Mouse (Mus musculus) midbrain, embryonic 14.5 days (tissue): Measurements from ENCODE around the gene Zfp639. TPM values are rescaled to one million over a fixed set of nuclear protein-coding genes. Genes with fewer than 3 reads are reported as not detected.

ENCODE experiments used
- ATAC-seq: fragments of 200-750 bp; cut with Nextera tagmentation; 2 replicates; pipeline ENCODE4 v1.8.0; 2017; ENCODE audit warnings: moderate number of reproducible peaks, moderate library complexity; ENCODE audit not compliant: low FRiP score, low TSS enrichment
- DNase-seq: peaks from one replicate; pipeline ENCODE4 v3.0.0-alpha.2; 2015
- H3K27ac ChIP-seq: fragments of 300-500 bp; sonication (generic); replicated peaks from 2 replicates; pipeline ENCODE4 v1.5.1; 2014; ENCODE audit warnings: mild to moderate bottlenecking, low read depth, low read length, moderate library complexity
- H3K27me3 ChIP-seq: fragments of 300-500 bp; sonication (generic); 2 replicates; pipeline ENCODE4 v1.6.1; 2014; ENCODE audit warnings: low read length, control low read depth, mixed read lengths; ENCODE audit not compliant: control insufficient read depth, insufficient read depth
- H3K36me3 ChIP-seq: fragments of 300-500 bp; sonication (generic); 2 replicates; pipeline ENCODE4 v1.6.1; 2014; ENCODE audit warnings: low read length, control low read depth; ENCODE audit not compliant: control insufficient read depth, insufficient read depth
- H3K4me1 ChIP-seq: fragments of 300-500 bp; sonication (generic); 2 replicates; pipeline ENCODE4 v1.6.1; 2014; ENCODE audit warnings: mild to moderate bottlenecking, antibody characterized with exemption, low read length, control low read depth; ENCODE audit not compliant: control insufficient read depth, insufficient read depth
- H3K4me2 ChIP-seq: fragments of 300-500 bp; sonication (generic); 2 replicates; pipeline ENCODE4 v1.6.1; 2014; ENCODE audit warnings: mild to moderate bottlenecking, low read length, moderate library complexity
- H3K4me3 ChIP-seq: fragments of 300-500 bp; sonication (generic); replicated peaks from 2 replicates; pipeline ENCODE4 v1.5.1; 2014; ENCODE audit warnings: low read depth, low read length
- H3K9ac ChIP-seq: fragments of 300-500 bp; sonication (generic); replicated peaks from 2 replicates; pipeline ENCODE4 v1.6.1; 2014; ENCODE audit warnings: mild to moderate bottlenecking, low read length, moderate library complexity
- H3K9me3 ChIP-seq: fragments of 300-500 bp; sonication (generic); 2 replicates; pipeline ENCODE4 v1.6.1; 2016; ENCODE audit warnings: low read length, control low read depth, mixed read lengths; ENCODE audit not compliant: control insufficient read depth
- WGBS: fragments of 180-500 bp; shearing (Covaris S2); extraction: QIAGEN DNeasy Blood & Tissue Kit; methylation state at CpG from one replicate; pipeline ENCODE4 v1.1.7; 2014; 5-methylcytosine and 5-hydroxymethylcytosine counted together
- polyA plus RNA-seq: library from polyadenylated mRNA; unstranded; fragments of >200 nt; fragmentation: Nextera tagmentation; extraction: Ambion mirVana; gene quantifications from 2 replicates; pipeline ENCODE4 v1.2.1, GENCODE M21; 2014

Gene Zfp639
- polyA plus RNA-seq, 1 experiment from 2014 or later: 46.2 TPM

DNA sequence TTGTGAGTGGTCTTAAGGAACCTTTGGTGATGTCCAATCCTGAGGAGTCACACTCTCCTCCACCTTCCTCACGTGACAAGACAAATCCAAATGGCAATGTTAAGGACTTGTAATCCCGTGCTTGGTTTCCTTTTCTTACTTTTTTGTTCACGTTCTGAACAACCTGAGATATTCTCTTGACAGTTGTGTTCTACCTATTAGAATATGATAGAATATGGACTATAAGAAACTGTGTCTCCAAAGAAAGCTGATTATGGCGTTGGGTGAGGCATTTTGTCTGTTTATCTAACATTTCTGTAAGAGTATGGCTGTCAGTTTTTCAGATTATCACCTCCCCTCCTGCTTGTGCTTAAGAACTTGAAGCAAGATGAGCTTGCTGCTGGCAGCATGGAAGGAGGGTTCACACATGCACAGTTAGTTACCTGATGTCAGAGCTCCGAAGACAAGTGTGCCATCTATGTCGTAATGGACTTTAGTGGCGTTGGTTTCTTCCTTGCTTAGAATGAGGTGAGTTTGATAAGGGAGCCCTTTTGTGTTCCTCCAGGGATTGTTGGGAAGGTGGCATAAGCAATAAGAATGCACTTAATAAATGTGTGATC, 2.7 kb downstream of the Zfp639 start:
- no peaks in the 10 kb centered on the region for H3K9me3 ChIP-seq
- H3K36me3 ChIP-seq: peaks cover 30% of the 10 kb centered on the region
- H3K4me3 ChIP-seq: no peak overlapping the region
- H3K4me2 ChIP-seq: no peak overlapping the region
- H3K27me3 ChIP-seq: no peaks in the 10 kb centered on the region
- peaks cover 8% of the 10 kb centered on the region; the same call in 1 of the 2 replicates for H3K4me1 ChIP-seq
- no peak overlapping the region for H3K9ac ChIP-seq
- no peak for ATAC-seq
- no peak for DNase-seq
- H3K27ac ChIP-seq: no peak overlapping the region
- WGBS: 94% methylated on average over 7 of the region's 7 CpGs

DNA sequence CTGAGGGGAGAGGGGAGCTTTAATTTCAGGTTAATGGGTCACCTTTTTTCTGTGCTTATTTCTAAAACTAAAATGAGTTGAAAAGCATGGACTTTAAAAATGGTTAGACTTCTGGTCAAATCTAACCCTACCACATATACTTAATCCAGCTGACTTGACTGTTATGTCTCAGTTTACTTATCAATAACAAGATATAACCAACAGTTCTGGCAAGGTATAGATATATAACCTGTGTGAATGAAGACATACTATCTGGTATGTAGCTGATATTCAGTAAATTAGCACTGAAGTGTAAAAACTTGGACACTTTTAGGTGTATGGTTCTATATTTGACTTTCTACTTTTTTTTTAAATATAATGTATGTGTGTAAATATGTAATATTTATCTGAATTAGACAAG, 3.5 kb downstream of the Zfp639 start:
- peaks cover 35% of the 10 kb centered on the region for H3K36me3 ChIP-seq
- no peaks in the 10 kb centered on the region for H3K9me3 ChIP-seq
- H3K4me2 ChIP-seq: no peak overlapping the region
- H3K9ac ChIP-seq: no peak overlapping the region
- DNase-seq (no peak), ATAC-seq (no peak)
- H3K4me1 ChIP-seq: peaks cover 8% of the 10 kb centered on the region; the same call in 1 of the 2 replicates
- no peak overlapping the region for H3K27ac ChIP-seq
- H3K4me3 ChIP-seq: no peak overlapping the region
- no peaks in the 10 kb centered on the region for H3K27me3 ChIP-seq

DNA sequence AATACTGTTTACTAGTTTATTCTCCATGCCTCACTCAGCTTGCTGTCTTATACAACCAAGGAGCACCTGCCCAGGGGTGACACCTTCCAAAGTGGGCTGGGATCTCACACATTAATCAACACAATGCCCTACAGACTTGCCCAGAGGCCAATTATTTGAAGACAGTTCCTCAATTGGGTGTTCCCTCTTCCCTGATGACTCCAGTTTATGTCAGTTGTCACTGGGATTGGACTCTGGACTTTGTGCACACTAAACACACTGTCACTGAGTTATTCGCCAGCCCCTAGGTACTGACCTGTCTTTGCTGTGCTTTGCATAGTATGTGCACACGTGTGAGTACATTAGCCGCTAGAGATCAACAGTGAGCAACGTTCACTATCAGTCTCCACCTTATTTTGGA, 17.1 kb downstream of the Zfp639 start:
- 94% methylated on average over 4 of the region's 4 CpGs for WGBS
- H3K27me3 ChIP-seq: no peaks in the 10 kb centered on the region
- H3K9ac ChIP-seq: no peak overlapping the region
- H3K9me3 ChIP-seq: no peaks in the 10 kb centered on the region
- H3K36me3 ChIP-seq: peaks cover 13% of the 10 kb centered on the region
- no peak overlapping the region for H3K4me3 ChIP-seq
- DNase-seq (no peak), ATAC-seq (no peak)
- H3K4me2 ChIP-seq: no peak overlapping the region
- peaks cover 9% of the 10 kb centered on the region for H3K4me1 ChIP-seq
- no peak overlapping the region for H3K27ac ChIP-seq

DNA sequence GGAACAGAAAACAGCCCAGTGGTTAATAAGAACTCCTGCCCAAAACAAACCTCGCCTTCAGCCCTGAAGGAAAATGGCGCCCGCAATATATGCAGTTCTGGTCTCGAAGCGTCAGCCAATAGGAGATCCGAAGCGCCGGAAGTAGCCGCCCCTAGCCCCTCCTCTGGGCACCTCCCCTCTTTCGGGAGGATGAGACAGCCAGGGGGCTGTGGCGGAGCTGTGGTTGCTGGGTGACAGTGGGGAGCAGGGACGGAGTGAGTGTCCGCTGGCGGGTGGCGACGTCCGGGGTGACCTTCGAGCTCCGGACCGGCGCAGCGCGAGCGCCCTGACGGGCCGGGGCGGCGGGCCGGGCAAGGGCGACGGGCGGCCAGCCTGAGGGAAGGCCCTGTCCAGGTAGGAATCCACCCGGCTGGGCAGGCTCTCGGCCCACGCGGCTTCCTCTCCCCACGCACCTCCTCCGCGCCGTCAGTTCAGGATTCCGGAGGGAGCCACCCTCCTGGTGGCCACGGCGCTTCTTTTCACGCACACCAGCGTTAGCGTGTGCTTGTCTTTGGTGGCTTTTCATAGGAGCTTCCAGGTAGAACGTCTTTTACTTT, 19.3 kb downstream of the Zfp639 start, which contains the start of gene Mfn1:
Mfn1 (plus strand) TSS at position 163 of the 596 bp plus-strand sequence.
- ATAC-seq (peak; percentile 99), DNase-seq (peak; percentile 96)
- Histone ChIP-seq H3K9me3 (no peaks in the 10 kb centered on the region), H3K4me2 (peak within 1 kb of the TSS; percentile 68), H3K4me3 (peak within 1 kb of the TSS; percentile 89), H3K27ac (peak within 1 kb of the TSS; percentile 75), H3K27me3 (no peaks in the 10 kb centered on the region), H3K4me1 (peaks cover 9% of the 10 kb centered on the region), H3K9ac (peak within 1 kb of the TSS; percentile 85), H3K36me3 (peaks cover 11% of the 10 kb centered on the region)
- under 1% methylated on average over 47 of the region's 47 CpGs for WGBS

DNA sequence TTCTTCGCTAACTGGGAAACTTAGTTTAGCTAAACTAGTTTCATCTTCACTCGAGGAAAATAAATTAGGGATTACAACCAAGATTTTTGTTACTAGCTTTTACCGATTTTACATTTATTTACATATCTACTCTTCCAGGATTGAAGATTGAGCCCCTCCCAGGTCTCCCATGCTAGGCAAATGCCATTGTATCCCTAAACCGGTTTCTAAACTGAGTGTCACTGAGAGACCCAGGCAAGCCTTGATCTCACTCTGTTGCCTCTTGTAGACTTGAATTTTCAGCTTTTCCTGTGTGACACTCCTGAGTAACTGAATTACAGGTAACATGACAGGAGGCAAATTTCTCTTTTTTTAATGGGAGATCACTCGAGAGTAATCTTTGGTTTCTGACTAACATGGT, 20.0 kb downstream of the Zfp639 start:
- Histone ChIP-seq H3K36me3 (peaks cover 15% of the 10 kb centered on the region), H3K4me3 (peak overlapping the region; percentile 89), H3K27me3 (no peaks in the 10 kb centered on the region), H3K4me2 (peak overlapping the region; percentile 68), H3K27ac (no peak overlapping the region), H3K9ac (peak overlapping the region; percentile 85), H3K9me3 (no peaks in the 10 kb centered on the region), H3K4me1 (peaks cover 9% of the 10 kb centered on the region)
- 16% methylated on average over 5 of the region's 5 CpGs for WGBS
- ATAC-seq (no peak), DNase-seq (peak; percentile 12)

DNA sequence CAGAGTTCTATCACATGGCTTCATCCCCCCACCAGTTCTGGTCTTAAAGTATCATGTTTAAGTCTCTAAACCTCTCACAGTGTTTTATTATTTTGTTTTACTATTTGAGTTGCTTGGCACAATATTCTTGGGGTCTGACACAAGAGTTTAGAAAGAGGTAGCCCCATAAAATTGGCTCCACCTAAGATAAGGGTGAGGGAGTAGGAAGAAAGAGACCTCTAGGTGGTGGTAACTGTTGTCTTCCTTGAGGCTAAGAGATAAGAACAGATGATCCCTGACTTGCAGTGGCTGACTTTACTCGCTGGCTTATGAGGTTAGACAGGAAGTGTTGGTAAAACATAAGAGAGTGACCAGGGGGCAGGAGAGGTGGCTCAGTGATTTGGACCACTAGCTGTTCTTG, 25.6 kb downstream of the Zfp639 start:
- H3K27ac ChIP-seq: no peak overlapping the region
- H3K36me3 ChIP-seq: peaks cover 46% of the 10 kb centered on the region
- peaks cover 4% of the 10 kb centered on the region; the same call in 1 of the 2 replicates for H3K4me1 ChIP-seq
- DNase-seq: no peak
- no peak overlapping the region for H3K4me2 ChIP-seq
- no peaks in the 10 kb centered on the region for H3K9me3 ChIP-seq
- 88% methylated on average over 1 of the region's 1 CpGs for WGBS
- ATAC-seq: no peak
- H3K27me3 ChIP-seq: no peaks in the 10 kb centered on the region
- H3K9ac ChIP-seq: no peak overlapping the region
- no peak overlapping the region for H3K4me3 ChIP-seq

DNA sequence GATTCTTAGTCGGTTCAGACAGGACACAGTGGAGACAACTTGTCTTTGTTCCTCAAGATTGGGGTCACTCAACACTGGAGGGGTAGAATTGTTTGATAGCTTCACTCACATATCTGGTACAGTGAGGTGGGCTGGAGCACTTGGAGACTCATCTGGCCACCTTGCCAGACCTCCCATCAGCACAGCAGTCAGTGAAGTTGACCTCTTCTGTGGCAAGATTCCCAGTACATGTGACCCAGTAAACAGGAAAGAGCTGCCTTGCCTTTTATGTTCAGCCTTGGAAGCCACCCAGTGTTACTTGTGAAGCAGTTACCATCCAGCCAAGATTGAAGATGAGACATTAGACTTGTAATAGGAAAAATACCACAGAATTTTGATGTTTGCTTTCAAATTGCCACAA, 27.5 kb downstream of the Zfp639 start:
- Histone ChIP-seq H3K9me3 (no peaks in the 10 kb centered on the region), H3K4me1 (no peaks in the 10 kb centered on the region), H3K27me3 (no peaks in the 10 kb centered on the region), H3K4me2 (no peak overlapping the region), H3K4me3 (no peak overlapping the region), H3K36me3 (peaks cover 53% of the 10 kb centered on the region), H3K9ac (no peak overlapping the region), H3K27ac (no peak overlapping the region)
- DNase-seq (no peak), ATAC-seq (no peak)
- WGBS: 71% methylated on average over 1 of the region's 1 CpGs

DNA sequence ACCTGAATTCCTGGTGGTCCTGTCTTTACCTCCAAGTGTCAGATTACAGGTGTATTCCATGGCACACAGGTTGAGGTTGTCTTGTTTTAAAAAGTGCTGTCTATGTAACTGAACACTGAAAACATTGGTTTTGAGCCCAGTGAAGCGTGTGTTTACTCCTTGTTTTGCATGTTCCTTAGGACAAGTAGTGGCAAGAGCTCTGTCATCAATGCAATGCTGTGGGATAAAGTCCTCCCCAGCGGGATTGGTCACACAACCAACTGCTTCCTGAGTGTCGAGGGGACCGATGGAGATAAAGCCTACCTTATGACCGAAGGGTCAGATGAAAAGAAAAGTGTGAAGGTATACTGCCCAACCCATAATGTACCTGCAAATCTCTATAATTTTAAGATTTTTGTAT, 28.0 kb downstream of the Zfp639 start:
- Histone ChIP-seq H3K9me3 (no peaks in the 10 kb centered on the region), H3K4me2 (no peak overlapping the region), H3K27ac (no peak overlapping the region), H3K36me3 (peaks cover 50% of the 10 kb centered on the region), H3K4me1 (no peaks in the 10 kb centered on the region), H3K27me3 (no peaks in the 10 kb centered on the region), H3K4me3 (no peak overlapping the region), H3K9ac (no peak overlapping the region)
- DNase-seq: no peak
- no peak for ATAC-seq
- WGBS: 94% methylated on average over 5 of the region's 5 CpGs

DNA sequence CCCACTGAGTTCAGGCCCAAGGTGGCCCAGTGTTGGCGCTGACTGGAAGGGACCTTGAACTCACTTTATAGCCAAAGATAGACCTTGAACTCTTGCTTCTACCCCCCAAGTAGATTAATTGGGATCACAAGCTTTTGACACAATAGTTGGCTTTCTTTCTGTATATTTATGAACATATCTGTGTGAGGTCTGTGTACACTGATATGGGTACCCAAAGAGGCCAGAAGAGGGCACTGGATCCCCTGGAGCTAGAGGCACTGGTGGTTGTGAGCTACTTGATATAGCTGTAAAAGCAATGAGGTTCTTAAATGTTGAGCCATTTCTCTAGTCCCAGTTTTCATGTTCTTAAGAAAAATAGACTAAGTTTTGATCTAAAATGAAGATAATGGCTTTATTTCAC, 43.0 kb downstream of the Zfp639 start:
- DNase-seq: peak; percentile 31
- no peaks in the 10 kb centered on the region for H3K4me1 ChIP-seq
- WGBS: 94% methylated on average over 1 of the region's 1 CpGs
- no peaks in the 10 kb centered on the region for H3K27me3 ChIP-seq
- no peak overlapping the region for H3K4me3 ChIP-seq
- no peak overlapping the region for H3K27ac ChIP-seq
- no peak overlapping the region for H3K4me2 ChIP-seq
- ATAC-seq: no peak
- no peak overlapping the region for H3K9ac ChIP-seq
- peaks cover 33% of the 10 kb centered on the region for H3K36me3 ChIP-seq
- no peaks in the 10 kb centered on the region for H3K9me3 ChIP-seq
